Mouse (Mus musculus) left cerebral cortex, postnatal 36 days (tissue): ENCODE measurements at regions not wholly inside any gene's neighbourhood (a gene's known extent, or its start where the extent isn't known, plus 50 kb on each side); places are given as distances from the start of the nearest gene placed in this dataset.

Experiments used
- DNase-seq, 2 experiments: peaks; one replicate each; pipeline ENCODE4 v3.0.0; 2021 to 2022; ENCODE audit warnings: low spot score in 2 of 2, mixed read lengths in 1 of 2
- intact Hi-C: fragments of 180-260 bp; cut with DNase I; formaldehyde crosslinking; loops from one replicate; pipeline ENCODE4 v1.15.1; 2025

GRCm38 (mm10) chr4:7513081-7513480 lies 725.8 kb downstream of the Car8 start:
- no peak for DNase-seq
- intact Hi-C loops: no loop called here

- no peak for DNase-seq
These were observed 753.3 kb downstream of the Car8 start for GRCm38 (mm10) chr4:7485552-7485951.

DNA sequence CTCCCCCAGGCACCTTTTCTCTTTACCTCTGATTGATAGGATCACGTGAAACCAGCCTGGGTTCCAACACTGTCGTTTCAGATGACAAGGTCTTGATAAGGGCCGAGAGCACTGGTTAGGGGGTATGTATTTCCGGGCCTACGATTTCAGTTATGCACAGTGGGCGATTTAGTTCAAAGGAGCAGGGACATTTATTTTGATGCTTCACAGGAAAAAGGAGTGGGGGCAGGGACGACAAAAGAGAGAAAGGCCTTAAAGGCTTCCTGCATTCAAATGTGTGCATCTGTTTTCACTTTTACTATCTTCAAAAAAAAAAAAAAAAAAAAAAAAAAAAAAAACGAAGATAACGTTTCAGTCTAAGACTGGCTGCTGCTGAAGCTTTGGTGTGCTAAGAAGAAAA lies 783.7 kb downstream of the Car8 start:
- no peak for DNase-seq
- intact Hi-C loops: no loop called here

More at GRCm38 (mm10) chr4:7485552-7485951, 753.3 kb downstream of the Car8 start:
- intact Hi-C loops: no loop called here

- intact Hi-C loops: no loop called here
- no peak for DNase-seq
These were observed 786.2 kb downstream of the Car8 start for GRCm38 (mm10) chr4:7452678-7453077.

DNA sequence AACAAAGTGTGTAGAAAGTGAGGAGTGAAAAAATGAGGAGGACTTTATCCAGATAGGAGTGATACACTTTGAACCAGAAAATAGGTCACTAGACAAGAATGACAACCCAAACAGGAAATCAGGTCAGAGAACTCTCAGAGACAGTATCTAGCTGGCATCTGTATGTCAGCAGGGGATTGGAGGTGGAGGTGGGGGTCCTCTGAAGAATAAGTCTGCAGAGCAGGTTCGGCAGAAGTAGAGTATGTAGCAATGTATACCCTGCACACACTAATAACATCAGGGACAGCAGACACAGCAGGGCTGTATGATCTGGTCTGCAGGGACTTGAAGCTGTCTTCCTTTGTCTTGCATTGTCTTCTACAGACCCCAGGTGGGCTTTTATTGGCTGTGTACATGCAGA lies 787.9 kb downstream of the Car8 start:
- intact Hi-C loops: no loop called here
- DNase-seq: no peak

- DNase-seq: peak; percentile 12 to 19
- intact Hi-C loops: no loop called here
These were observed 809.5 kb downstream of the Car8 start for GRCm38 (mm10) chr4:7429308-7429707.

GRCm38 (mm10) chr4:7424081-7424480 lies 814.8 kb downstream of the Car8 start:
- DNase-seq: no peak
- intact Hi-C loops: no loop called here

GRCm38 (mm10) chr4:7423204-7423603 lies 815.6 kb downstream of the Car8 start:
- intact Hi-C loops: no loop called here
- no peak for DNase-seq

DNA sequence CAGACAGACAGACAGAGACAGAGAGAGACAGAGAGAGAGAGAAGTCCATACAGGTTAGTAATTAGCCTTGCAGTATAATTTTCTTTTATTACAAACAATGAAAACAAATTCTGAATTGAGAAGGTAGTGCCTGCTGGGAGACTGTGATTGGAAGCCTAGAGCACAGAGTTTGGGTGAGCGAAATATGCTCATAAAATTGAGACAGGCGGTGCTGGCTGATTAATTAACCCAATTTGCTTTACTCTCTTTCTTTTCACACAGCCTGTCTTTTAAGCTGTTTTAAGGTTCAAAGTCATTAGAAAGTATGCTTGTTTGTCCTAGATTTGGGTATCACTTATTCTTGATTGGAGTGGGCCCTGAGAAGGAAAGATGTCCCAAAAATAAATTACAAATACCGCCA lies 816.1 kb downstream of the Car8 start:
- no peak for DNase-seq
- intact Hi-C loops: no loop called here

GRCm38 (mm10) chr4:7414301-7414700 lies 824.5 kb downstream of the Car8 start:
- no peak for DNase-seq
- intact Hi-C loops: no loop called here

DNA sequence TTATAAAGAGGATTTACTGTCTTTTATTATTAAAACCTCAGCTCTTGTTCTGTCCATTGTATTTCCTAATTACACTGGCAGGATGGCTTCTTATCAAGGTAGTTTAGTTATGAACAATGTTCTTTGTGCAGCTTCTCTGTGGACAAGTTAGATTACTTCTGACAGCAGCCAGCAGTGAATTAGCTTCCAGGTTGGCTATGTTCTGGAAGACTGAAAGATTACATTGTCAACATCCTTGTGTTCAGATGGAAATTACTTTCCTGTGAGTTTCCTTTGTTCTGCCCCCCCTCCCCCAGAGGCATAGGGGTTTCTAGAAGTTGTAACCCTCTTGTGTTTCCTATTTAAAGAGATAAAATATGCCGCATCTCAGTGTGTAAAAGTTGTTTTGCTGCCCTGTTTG lies 846.1 kb downstream of the Car8 start:
- no peak for DNase-seq
- intact Hi-C loops: no loop called here

DNA sequence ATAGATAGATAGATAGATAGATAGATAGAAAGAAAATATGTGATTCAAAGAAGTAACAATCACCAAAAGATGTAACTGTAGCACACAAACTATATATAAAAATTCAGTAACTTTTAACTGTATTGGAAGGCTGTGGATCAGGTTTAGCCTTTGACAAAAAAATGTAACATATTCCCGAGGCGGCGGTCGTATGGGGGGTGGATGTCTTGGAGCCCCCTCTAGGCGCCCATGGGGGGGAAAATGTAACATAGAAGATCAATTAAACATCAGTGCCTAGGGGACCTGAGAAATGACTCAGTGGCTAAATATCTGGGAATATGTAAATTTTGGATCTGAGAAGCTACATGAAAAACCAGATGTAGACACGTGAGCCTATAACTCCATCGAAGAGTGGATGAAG lies 847.2 kb downstream of the Car8 start:
- intact Hi-C loops: no loop called here
- DNase-seq: no peak

DNA sequence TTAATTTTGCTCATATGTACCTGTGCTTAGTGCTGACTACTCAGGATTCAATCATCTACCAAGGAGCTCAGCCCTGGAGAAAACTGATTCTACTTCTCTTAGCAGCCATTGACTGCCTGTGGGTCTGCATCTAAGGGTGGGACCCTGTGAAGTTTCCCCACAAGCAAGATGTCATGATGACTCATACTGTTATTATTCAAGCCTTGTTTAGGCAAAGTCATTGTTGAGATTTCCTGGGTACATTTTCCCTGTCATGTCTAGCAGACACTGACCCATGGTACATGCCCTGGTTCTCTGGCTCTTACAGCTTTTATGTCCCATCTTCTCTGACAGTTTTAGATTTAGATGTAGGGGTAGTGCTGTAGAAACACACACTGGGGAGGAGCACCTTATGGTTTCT lies 853.8 kb downstream of the Car8 start:
- DNase-seq: no peak
- intact Hi-C loops: no loop called here

DNA sequence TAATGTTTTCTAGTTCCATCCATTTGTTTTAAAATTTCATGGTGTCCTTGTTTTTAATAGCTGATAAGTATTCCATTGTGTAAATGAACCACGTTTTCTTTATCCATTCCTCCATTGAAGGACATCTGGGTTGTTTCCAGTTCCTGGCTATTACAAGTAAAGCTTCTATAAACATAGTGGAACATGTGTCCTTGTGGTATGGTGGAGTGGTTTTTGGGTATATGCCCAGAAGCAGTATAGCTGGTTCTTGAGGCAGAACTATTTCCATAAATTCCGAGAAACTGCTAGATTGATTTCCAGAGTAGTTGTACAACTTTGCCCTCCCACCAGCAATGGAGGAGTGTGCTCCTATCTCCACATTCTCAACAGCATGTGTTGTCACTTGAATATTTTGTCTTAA lies 858.8 kb downstream of the Car8 start:
- intact Hi-C loops: no loop called here
- no peak for DNase-seq

GRCm38 (mm10) chr4:7364238-7365040 lies 874.4 kb downstream of the Car8 start:
- intact Hi-C loops: no loop called here
- no peak for DNase-seq

DNA sequence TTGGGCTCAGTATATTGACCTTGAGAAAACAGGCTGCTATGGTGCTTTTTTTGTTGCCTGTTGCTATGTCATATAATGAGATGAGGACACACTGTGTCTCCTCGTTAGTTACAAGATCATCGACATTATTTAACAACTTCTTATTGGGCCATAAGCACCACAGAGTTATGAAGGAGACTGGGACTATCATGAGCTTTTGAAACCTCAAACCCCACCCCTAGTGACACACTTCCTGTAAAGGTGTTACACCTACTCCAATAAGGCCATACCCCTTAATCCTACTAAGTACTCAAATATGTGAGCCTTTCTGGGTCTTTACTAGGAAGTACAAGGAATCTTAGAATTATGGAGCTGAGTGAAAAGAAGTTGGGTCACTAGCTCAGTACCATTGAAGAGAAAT lies 875.3 kb downstream of the Car8 start:
- no peak for DNase-seq
- intact Hi-C loops: no loop called here

DNA sequence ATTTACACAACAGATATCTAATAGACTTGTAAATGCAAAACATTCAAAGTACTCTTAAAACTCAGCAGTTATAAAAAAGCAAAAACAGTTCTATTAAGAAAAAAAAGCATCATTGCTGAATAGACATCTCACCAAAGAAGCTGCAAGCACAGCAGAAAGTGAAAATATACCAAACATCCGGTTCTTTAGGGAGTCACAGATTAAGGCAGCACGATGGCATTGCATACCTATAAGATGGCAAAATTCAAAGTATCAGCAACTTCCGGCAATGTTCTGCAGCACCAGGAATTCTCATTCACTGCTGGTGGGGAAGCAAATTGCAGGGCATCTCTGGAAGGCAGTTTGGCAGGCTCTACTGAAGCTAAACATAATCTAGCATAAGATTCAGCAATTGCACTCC lies 882.6 kb downstream of the Car8 start:
- DNase-seq: no peak

DNA sequence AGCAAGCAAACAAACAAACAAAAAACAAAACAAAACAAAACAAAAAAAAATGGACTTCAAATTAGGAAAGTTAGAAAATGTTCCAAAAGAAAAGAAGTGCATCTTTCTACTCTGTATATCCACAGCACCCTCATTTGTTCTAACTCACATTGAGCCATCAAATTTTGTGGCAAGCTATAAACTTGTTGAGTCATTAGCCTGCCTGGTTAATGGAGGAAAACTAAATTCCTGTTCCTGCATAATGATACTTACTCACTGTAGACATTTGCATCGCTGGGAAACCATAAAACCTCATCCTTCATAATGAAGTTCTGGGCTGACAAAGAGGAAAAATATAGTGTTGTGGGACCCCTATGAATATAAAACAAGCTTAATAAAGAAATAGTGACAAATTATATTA lies 891.5 kb downstream of the Car8 start:
- intact Hi-C loops: no loop called here
- DNase-seq: no peak

More for the DNA sequence above, 882.6 kb downstream of the Car8 start:
- intact Hi-C loops: no loop called here

- intact Hi-C loops: no loop called here
- DNase-seq: no peak
These were observed 897.7 kb downstream of the Car8 start for GRCm38 (mm10) chr4:7341159-7341558.

DNA sequence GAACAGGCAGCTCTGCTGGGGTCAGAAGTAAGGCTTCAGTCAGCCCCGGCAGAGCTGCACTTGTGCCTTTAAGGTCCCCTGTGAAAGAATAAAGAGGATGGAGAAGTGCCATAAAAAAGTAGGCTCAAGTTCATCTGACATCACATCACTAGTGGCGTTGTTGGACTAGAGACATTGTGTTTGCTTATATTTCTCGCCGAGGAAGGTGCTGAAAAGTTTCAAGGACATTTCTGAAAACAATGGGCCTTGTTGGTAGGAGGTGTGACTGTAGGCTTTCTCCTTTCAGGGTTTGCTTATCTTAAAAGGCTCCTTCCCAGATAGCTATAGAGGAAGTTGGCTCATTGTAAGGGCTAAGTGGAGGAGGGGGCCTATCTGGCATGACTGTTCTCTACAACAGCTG lies 924.6 kb downstream of the Car8 start:
- DNase-seq: no peak

GRCm38 (mm10) chr4:7313219-7313618 lies 925.6 kb downstream of the Car8 start:
- intact Hi-C loops: no loop called here
- no peak for DNase-seq

More for the DNA sequence above, 924.6 kb downstream of the Car8 start:
- intact Hi-C loops: no loop called here

GRCm38 (mm10) chr4:7312160-7312559 lies 926.7 kb downstream of the Car8 start:
- DNase-seq: no peak
- intact Hi-C loops: no loop called here
